Mouse (Mus musculus) CD8-positive naive resting alpha-beta T cell, adult 2 months (primary cell): ENCODE data around the gene Gper1.

ENCODE experiments used
- DNase-seq, 2 experiments: peaks; one replicate each; pipeline ENCODE4 v3.0.0; 2022; ENCODE audit warnings: low read depth in 2 of 2, low spot score in 2 of 2

The Gper1 gene

DNA sequence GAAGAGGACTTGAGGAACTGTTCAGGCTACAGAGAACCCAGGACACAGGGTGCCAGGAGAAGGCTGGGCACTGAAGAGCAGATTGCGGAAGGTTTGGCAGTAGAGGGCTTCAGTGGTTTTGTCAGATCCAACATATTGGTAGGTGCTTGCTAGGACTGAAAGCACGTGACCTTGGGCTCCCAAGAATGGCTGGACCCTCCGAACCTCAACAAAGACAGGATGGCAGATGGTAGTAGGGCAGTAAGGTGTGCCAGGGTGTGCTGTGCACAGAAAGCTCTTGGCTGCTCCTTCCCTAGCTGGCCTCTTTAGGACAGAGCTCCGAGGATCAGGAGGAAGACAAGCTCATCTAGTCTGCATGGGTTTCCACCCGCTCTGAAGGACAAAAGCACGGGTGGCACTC lies 11.8 kb upstream of the Gper1 start:
- DNase-seq = no peak

DNA sequence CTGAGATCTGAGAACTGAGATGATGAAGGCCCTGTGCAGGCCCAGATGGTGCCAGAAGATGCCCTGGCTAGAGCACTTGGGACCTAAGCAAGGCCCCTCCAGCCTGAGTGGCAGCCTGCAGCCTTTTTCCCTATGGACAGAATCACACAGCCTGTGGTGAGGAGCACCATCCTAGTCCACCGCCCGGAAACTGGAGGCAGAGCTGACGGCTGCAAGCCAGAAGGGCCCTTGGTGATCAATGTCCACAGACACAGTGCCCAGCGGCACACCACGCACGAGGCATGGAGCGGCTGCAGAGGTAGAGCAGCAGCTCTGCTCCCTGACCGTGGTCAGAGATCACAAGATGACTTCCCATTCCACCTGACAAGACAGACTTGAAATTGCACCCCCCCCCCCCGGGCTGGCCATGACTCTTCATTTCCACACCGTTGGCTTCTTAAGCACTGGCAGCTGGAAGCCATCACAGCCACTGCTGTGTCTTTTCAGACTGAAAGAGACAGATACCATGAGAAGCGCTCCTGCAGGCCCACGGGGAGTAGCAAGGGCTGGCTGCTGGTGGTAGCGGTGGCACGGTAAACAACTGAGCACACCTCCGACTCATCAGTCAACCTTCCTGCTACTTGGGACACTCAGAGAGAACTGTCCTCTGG lies 11.2 kb upstream of the Gper1 start:
- DNase-seq = no peak

DNA sequence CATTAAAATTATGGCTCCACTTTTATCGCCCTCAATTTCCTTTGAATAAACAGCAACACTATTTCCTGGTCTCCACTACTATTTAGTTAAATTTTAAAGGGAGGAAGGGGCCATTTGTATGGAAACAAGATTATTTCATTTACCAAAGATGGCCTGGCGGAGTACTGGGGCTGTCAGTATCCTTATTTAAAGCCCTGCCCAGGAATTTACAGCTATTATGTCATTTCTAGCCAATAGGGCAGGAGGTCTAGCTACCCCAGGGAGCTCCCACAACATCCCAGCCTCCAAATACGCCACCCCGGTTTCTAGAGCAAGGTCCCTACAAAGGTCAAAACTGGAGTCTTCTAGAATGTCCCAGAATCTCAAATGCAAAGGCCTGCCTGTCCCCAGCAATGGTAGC lies 9.4 kb upstream of the Gper1 start:
- DNase-seq = no peak

- no peak for DNase-seq
Measured at GRCm38 (mm10) chr5:139415001-139415400, 8.0 kb upstream of the Gper1 start.

GRCm38 (mm10) chr5:139416942-139417341 lies 6.0 kb upstream of the Gper1 start:
- DNase-seq = no peak

- DNase-seq = no peak
Measured at GRCm38 (mm10) chr5:139417480-139417879, 5.5 kb upstream of the Gper1 start.

DNA sequence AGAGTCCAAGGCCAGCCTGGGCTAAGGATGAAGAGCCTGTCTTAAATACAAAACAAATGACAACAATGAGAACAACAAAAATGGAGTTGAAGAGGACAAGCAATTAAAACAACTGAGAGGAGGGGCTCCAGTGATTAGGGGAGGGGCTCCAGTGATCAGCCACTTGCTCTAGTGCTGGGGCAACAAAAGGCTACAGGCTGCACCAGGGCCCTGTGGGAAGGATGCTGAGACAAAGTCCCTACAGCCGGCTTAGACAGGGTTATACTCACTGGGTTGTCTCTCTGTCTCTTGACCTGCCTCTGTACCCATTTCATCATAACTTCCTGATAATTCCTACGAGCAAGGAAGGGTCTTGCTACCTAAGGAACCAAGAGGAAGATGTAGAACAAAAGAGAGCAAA lies 4.8 kb upstream of the Gper1 start:
- no peak for DNase-seq

DNA sequence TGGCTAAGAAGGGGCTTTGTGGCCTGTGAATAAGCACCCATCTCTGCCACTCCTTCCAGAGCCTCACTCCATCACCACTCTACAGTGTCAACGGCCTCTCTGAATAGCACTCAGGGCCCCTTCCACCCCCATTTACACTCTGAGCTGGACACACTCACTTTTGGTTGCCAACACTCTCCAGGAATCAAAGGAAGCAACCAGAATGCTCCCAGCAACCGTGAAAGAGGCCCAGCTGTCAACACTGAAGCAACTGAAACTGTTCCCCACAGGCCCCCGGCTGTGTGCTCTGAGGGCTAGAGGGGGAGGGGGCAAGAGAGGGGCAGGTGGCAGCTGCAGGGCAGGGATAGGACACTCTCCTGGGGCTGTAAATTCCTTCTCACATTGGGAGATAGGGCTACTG lies 4.3 kb upstream of the Gper1 start:
- no peak for DNase-seq

- DNase-seq = no peak
Measured at GRCm38 (mm10) chr5:139425198-139425597, 2.2 kb downstream of the Gper1 start.

GRCm38 (mm10) chr5:139427001-139427400 lies 4.0 kb downstream of the Gper1 start:
- DNase-seq = no peak

DNA sequence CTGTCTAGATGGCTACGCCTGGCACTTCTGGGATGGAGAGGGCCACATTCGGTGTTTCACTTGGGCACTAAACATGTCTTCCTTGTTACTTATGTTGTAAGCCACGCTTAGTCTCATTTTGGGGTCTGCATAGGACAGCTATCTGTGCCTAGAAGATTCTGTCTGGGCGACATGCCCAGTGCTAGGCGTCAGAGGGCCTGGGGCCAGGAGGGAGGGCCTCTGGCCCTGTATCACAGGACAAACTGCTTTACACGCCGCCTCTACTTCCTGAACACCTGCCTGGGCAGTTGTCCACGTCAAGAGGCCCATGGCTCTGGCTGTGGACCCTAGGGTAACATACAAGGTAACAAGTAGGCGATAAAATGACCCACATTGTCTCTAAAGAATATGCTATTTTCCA lies 5.0 kb downstream of the Gper1 start:
- DNase-seq = no peak

GRCm38 (mm10) chr5:139429818-139430341 lies 6.9 kb downstream of the Gper1 start:
- no peak for DNase-seq

DNA sequence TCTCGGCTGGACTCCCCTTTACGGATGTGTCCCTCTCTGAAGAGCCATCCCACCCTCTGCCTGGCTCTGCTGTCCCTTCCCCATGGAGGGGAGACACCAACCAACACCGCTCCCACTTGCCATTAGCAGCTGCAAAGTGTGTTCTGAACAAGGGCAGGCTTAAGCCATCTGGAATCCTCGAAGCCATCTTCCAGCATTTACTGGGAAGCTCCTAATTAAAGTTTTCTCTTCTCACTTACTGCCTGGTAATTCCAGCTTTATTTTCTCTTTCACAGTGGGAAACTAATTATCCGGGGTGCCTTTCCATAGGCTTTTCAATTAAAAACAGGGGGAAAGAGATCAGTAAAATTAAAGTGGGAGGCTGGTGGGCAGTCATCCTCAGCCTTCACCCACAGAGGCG lies 9.4 kb downstream of the Gper1 start:
- no peak for DNase-seq

- no peak for DNase-seq
Measured at GRCm38 (mm10) chr5:139432747-139433508, 10.0 kb downstream of the Gper1 start.

- DNase-seq = no peak
Measured at GRCm38 (mm10) chr5:139433842-139434568, 11.1 kb downstream of the Gper1 start.

- no peak for DNase-seq
Measured at GRCm38 (mm10) chr5:139434940-139435339, 12.0 kb downstream of the Gper1 start.

DNA sequence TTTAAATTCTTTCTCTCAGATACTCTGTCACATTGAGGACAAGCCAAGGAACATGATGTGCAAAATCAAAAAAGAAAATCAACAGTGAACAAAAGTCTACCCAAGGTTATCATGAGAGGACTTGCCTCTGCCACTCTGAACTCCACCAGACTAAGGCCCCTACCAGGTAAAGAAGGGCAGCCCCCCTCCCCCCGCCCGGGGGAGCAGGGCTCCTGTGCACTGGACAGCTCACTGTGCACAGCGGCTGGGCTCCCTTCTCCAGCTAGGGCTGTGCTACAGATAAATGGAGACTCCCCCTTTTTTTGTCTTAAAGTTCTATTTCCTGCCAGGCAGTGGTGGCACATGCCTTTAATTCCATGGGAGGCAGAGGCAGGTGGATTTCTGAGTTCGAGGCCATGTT lies 14.8 kb downstream of the Gper1 start:
- no peak for DNase-seq

- no peak for DNase-seq
Measured at GRCm38 (mm10) chr5:139438440-139438839, 15.5 kb downstream of the Gper1 start.

DNA sequence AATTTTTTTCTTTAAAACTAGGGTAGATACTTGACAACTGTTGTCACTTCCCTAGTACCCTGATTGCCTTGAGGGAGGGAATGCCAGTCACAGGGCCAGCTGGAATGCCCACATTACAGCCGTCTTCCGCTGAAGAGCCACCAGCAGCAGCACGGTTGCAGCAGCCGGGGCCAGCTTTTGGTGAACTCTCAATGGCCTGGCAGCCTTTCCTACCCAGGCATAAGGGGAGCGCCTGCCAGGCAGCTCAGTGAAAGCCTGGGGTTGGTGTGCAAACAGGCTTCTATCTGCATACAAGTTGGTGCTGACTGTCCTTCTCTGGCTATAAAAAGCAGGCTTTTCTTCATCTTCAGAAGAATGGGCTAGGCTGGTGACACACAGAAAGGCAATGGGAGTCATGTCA lies 17.5 kb downstream of the Gper1 start:
- DNase-seq = no peak

- DNase-seq = no peak
Measured at GRCm38 (mm10) chr5:139440926-139441725, 18.2 kb downstream of the Gper1 start.

DNA sequence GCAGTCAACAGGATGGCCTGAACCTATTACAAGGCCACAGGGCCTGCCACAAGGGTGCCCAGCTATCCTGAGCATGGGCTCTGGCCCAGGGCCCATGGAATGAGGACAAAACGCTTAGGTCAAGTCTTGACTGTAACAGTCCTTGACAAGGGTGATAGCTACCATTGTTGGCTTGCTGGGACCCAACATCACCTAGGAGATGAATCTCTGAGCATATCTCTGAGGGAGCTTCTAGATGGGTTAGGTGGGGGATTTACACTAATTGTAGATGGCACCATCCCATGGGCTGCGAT lies 18.7 kb downstream of the Gper1 start:
- DNase-seq = no peak
